Mouse (Mus musculus): Measurements from ENCODE around the gene Zfp982. TPM values are rescaled to one million over a fixed set of nuclear protein-coding genes. Genes with fewer than 3 reads are reported as not detected.
"Not testable (repeated sequence)": the region's sequence is repeated elsewhere in the genome, so short reads cannot be mapped to it uniquely, and the experiment has no call there.

Gene Zfp982
- polyA plus RNA-seq (2012; rRNA removed) = 3.3 and 3.7 TPM in 2 replicates

DNA sequence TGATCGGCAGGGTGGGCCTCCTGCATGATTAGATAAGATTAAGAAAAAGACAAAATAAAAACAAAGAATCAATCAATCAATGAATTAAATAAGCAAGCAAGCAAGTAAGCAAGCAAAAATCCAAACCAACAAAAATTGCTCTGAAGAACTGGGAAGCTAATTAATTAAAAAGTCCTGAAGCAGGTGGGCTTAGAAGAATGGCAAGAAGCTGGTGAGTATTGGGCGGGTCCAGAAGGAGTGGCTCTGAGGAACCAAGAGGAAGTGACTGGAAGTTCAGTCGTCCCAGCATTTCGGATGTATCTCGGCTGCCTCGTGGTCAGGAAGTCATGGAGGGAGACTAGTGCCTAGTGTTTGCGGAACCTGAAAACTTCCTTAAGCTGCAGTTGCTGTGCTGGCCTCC lies at the start of gene Zfp982:
Gene Zfp982 (plus strand): TSS at position 301 of the 400 bp plus-strand sequence.
- DNase-seq (ENCODE audit: extremely low spot score in 1 of 2, low spot score in 1 of 2) = not testable (repeated sequence)

DNA sequence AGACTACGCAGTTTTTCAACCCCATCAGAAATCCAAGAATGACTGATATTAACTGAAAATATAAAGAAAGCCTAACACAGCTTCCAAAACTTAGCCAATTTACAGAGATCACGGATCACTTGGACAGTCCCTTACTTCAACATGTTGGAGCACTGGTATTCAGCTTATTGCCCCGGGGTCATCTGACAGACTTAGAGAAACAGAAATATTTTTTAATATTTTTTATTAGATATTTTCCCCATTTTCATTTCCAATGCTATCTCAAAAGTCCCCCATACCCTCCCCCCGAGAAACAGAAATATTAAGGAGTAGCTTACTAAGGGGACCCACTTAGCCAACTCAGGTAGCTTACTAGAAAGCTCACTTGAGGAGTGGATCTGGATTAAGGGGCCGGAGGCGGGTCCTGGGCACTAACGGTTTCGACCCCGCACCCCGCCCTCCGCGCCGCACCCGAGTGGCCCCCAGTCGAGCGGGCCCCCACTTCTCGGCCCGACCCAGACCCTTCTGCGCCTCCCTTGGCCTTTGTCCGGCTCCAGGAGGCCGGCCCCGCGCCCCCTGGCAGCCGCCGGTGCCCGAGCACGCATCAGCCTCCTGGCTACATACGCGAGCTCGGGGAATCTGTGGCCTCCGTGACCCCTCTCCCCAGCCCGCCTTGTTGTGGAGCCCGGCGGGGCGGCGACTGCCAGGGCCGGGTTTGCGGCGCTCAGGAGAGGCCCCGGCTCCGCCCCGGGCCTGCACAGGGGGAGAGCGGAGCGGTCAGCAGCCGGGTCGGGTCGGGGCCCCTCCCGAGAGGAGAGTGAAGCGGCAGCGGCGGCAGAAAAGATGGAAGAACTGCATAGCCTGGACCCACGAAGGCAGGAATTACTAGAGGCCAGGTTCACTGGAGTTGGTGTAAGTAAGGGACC lies 49.3 kb upstream of the Zfp982 start:
- not testable (repeated sequence) for DNase-seq (ENCODE audit: extremely low spot score in 1 of 2, low spot score in 1 of 2)

GRCm38 (mm10) chr4:147443554-147443927 lies 48.7 kb upstream of the Zfp982 start:
- not testable (repeated sequence) for DNase-seq (ENCODE audit: extremely low spot score in 1 of 2, low spot score in 1 of 2)

GRCm38 (mm10) chr4:147445371-147445770 lies 46.8 kb upstream of the Zfp982 start:
- not testable (repeated sequence) for DNase-seq (ENCODE audit: extremely low spot score in 1 of 2, low spot score in 1 of 2)

GRCm38 (mm10) chr4:147448358-147448757 lies 43.9 kb upstream of the Zfp982 start:
- DNase-seq (ENCODE audit: extremely low spot score in 1 of 2, low spot score in 1 of 2) = no peak

DNA sequence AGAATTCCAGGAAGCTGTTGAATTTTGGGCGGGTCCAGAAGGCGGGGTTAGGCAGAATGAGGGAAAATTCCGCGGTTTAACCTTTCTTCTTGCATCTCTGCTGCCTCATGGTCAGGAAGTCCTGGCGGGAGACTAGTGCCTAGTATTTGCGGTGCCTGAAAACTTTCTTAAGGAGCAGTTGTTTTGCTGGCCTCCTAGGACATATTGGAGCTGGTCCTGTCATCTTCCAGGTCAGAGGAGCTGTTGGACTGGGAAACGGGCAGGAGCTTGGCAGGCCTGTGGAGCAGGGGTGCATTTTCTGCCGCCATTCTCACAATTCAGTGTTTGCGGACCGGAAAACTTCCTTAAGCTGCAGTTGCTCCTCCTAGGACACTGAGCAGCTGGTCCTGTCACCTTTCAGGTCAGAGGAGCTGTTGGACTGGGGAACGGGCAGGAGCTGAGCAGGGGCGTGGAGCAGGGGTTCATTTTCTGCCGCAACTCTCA lies 43.1 kb upstream of the Zfp982 start:
- no peak for DNase-seq (ENCODE audit: extremely low spot score in 1 of 2, low spot score in 1 of 2)

- DNase-seq (ENCODE audit: extremely low spot score in 1 of 2, low spot score in 1 of 2) = not testable (repeated sequence)
Measured at GRCm38 (mm10) chr4:147449986-147450385, 42.2 kb upstream of the Zfp982 start.

DNA sequence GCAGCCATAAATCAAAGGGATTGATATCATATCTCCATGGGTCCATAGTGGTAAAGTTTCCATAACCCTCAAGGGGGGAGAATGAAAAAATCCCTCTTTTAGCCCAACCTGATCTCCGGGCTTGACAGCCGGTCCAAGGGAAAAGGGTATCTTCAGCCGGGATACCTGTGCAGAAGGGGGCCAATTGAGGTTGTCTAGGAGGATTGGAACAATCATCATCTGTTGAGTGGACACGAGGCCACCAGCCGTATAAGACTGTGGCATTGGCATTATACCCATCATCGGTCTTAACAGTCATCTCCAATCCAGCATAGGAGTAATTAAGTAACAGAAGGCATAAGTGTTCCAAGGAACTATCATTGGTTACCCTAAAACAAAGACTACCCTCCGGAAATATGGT lies 25.0 kb upstream of the Zfp982 start:
- DNase-seq (ENCODE audit: extremely low spot score in 1 of 2, low spot score in 1 of 2) = not testable (repeated sequence)

- DNase-seq (ENCODE audit: extremely low spot score in 1 of 2, low spot score in 1 of 2) = not testable (repeated sequence)
Measured at GRCm38 (mm10) chr4:147498772-147499613, 6.8 kb downstream of the Zfp982 start.

DNA sequence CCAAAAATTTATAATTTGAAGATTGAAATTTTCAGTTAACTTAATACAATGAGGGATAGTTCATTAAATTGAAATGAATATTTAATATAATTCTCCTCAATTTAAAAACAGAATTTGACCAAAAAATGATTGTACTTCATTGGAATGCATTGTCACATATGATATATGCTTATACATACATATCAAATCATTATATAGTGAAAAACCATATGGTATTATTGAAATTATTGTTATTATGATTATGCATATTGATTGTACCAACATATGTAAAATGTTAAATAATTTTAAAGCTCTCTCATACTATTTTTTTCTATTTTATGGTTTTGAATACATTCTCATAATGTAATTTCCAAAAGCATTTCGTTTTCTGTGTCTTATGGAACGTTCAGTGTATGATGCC lies 17.0 kb downstream of the Zfp982 start:
- DNase-seq (ENCODE audit: extremely low spot score in 1 of 2, low spot score in 1 of 2) = no peak

DNA sequence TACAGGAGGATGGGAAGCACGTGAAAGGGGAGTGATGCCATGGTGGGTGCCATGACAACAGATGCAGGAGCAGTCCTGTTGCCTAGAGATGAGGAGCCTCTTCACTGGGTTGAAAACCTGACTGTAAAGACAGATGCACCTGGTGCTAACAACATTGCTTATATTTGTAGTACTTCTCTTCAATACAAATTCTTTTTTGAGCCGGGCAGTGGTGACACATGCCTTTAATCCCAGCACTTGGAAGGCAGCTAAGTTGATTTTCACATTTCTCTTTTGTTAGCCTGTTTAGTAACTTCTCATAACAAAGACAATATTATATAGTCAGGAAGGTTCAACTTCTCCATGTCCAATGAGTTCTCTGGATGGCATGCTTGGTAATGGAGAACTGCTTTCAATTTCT lies 26.8 kb downstream of the Zfp982 start:
- no peak for DNase-seq (ENCODE audit: extremely low spot score in 1 of 2, low spot score in 1 of 2)

GRCm38 (mm10) chr4:147520100-147520499 lies 27.9 kb downstream of the Zfp982 start:
- DNase-seq (ENCODE audit: extremely low spot score in 1 of 2, low spot score in 1 of 2) = no peak

DNA sequence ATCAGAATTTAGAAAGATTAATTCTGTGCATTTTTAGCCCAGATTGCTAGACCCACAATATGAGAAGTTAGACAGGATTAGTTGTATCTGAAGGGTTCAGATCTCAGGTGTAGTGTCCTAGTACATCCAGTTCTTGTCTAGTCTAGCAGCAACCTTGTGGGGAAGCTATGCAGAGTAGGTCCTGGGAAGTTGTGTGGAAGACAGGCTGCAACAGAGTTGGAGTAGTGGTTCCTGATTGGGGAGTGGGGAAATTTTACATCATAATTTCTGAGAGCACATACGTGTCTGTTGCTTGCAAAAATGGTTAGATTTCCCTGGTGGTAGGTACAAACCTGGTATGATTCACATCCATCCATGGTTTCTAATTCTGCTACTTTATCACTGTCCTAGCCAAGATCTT lies 32.9 kb downstream of the Zfp982 start:
- no peak for DNase-seq (ENCODE audit: extremely low spot score in 1 of 2, low spot score in 1 of 2)

- no peak for DNase-seq (ENCODE audit: extremely low spot score in 1 of 2, low spot score in 1 of 2)
Measured at GRCm38 (mm10) chr4:147530366-147530765, 38.1 kb downstream of the Zfp982 start.

DNA sequence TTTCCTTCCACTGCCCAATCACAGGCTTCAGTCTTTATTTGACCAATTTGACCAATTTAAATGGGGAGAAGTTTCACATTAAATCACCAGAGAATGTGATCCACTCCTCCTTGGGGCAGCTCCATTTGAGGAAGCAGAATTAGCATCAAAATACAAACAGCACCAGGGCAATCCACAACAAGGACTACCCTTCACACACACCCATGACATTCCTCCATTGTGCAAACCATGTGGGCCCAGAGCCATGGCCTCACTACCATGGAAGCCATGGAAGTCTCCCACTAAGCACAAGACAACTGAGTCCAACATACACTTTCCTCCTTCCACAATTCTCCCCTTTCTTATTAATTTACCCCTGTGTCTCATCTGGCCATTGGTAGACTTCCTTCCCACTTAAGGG lies 43.7 kb downstream of the Zfp982 start:
- not testable (repeated sequence) for DNase-seq (ENCODE audit: extremely low spot score in 1 of 2, low spot score in 1 of 2)

DNA sequence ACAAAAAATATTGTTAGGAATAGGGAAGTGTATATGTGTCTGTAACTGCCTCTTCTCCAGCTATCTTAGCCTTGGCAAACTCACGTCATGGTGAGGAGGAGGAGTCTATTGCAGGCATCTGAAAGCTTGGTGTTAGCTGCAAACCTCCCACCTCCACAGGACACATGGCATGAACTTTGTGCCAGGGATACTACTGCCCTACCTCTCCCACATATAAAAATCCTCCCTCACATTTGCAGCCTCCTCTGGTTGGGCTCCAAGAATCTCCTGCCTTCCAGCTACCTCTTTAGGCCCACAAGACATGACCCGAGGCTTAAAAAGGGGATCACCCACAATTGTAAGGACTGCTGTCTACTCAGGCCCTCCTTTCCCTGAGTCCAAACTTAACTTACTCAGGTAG lies 45.5 kb downstream of the Zfp982 start:
- no peak for DNase-seq (ENCODE audit: extremely low spot score in 1 of 2, low spot score in 1 of 2)

GRCm38 (mm10) chr4:147539918-147540317 lies 47.7 kb downstream of the Zfp982 start, which contains the start of gene Gm16503:
TSS of gene Gm16503 (plus strand) at chr4:147540218.
- DNase-seq (ENCODE audit: extremely low spot score in 1 of 2, low spot score in 1 of 2) = not testable (repeated sequence)

- DNase-seq (ENCODE audit: extremely low spot score in 1 of 2, low spot score in 1 of 2) = no peak
Measured at GRCm38 (mm10) chr4:147541105-147541504, 48.9 kb downstream of the Zfp982 start.

GRCm38 (mm10) chr4:147553071-147553470 lies 60.9 kb downstream of the Zfp982 start, which contains the start of gene Zfp985:
TSS of gene Zfp985 (plus strand) at chr4:147553277.
- not testable (repeated sequence) for DNase-seq (ENCODE audit: extremely low spot score in 1 of 2, low spot score in 1 of 2)

DNA sequence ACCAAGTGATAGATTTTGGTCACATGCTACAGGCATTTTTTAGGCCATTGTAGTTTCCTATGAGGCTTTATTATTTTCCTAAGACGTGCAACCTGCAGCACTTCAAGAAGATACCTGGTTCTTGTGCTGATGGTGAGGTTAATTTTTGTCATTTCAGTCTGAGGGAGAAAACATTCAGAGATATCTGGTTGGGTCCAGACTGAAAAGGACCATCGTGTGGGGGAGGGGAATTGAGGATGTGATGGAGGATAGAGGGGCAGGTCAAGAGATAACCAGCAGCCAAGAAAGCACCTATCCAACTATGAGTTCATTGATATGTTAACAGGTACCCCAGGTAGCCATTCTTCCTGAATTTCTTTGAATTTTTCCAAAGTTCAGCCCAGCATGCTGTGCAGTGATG lies 62.1 kb downstream of the Zfp982 start:
- not testable (repeated sequence) for DNase-seq (ENCODE audit: extremely low spot score in 1 of 2, low spot score in 1 of 2)

- DNase-seq (ENCODE audit: extremely low spot score in 1 of 2, low spot score in 1 of 2) = not testable (repeated sequence)
Measured at GRCm38 (mm10) chr4:147556921-147557320, 64.7 kb downstream of the Zfp982 start.
